Mouse (Mus musculus) spleen, adult 2 months (tissue): ENCODE results near the gene Apex1.

Source experiments
- CTCF ChIP-seq: fragments of 200-500 bp; IDR thresholded peaks from 2 replicates; pipeline ENCODE4 v1.5.1; 2011; ENCODE audit warnings: mild to moderate bottlenecking, inconsistent platforms; ENCODE audit not compliant: insufficient read depth, insufficient read length, insufficient replicate concordance; ENCODE audit errors: extremely low read depth
- POLR2A ChIP-seq: fragments of 200-500 bp; IDR thresholded peaks from 2 replicates; pipeline ENCODE4 v1.6.1; 2011; ENCODE audit warnings: low read depth, low read length, inconsistent platforms

DNA sequence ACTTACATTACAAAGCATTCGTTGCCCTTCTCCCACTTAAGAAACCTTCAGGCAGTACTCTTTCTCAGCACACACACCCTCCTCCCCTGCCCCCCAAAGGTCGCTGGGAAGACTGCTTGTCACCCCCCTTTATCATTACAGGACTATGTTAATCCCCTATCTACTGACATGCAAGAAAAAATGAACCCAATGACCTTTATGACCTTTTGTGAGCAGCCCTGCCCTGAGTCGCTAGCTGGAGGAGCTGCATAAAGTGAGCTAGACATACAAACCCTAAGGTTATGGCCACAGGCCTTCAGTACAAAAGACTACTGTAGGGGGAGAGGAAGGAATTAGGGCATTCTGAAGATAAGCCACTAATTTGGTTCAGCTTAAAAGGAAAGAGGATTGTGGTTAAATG lies 13.4 kb upstream of the Apex1 start:
- TF ChIP-seq POLR2A (no peak), CTCF (no peak)
